In the genomic region with DNA sequence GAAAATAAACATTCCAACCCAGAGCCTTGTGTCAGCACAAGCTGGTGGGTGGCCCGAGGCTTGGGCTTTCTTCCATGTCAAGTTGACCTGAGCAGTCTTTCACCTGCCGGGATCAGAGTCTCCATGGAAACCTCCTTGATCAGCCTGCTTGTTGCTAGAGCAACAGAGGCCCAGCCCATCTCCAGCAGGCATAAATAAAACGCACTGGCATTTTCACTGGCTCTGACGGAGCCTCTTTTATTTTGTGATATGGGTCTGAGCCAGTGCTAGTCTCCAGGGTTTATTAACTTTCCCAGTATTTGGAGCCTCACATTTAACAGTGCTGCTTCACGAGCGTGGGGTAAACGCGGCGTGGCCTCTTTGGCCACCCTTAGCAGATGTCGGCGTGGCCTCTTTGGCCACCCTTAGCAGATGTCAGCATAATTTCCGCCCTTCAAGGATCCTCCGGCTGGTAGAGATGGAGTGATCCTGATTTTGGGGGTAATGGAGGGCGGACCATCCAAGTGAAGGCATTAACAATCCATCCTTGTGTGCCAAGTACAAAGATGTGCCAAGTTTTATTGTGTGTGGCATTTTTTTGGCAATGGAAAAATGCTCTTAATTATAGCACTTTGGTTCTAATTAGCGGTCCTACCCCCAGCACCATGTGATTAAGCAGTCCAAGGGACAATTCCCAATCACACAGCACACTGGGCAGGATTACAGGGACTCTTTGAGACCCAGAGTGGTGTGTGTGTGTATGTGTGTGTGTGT, we compare ENCODE assay signal across 8 mouse cellular contexts. TPM values are rescaled to one million over a fixed set of nuclear protein-coding genes. Genes with fewer than 3 reads are reported as not detected.
A peak's percentile ranks its signal among the peaks of the same experiment; 100 is the strongest.
DNase-seq lines count a peak whose midpoint lies in the region; ATAC-seq and TF ChIP-seq lines count a peak whose summit lies in the region.
"Had no signal": no experiment of that assay in that cellular context is flagged by ENCODE, and none has a peak within 500 bp of the region (broad histone marks: within the 10 kb centered on the region; RNA-seq: fewer than 3 reads in every experiment).

No protein-coding gene starts in this region.

- DNase-seq in brain, adult 2 months (ENCODE audit: low read depth, low spot score): peak; percentile 97
- DNase-seq in frontal cortex, postnatal 36 days (ENCODE audit: low spot score in 2 of 2): peak; percentile 63 to 84
- DNase-seq in layer of hippocampus, adult 2 months (ENCODE audit: low spot score in 2 of 2): peak; percentile 70 to 86
- peak; percentile 38 for DNase-seq in lung, postnatal 36 days
- peak; percentile 51 for DNase-seq in right cerebral cortex, postnatal 14 days

- 0 out of 2 replicates have a peak, but pooled peaks have one; percentile 4 for TF ChIP-seq POLR2A in cortical plate, adult 2 months (IDR thresholded peaks at IDR 0.05; ENCODE audit: extremely low read depth, insufficient read depth, low read length)

- TF ChIP-seq CTCF in cortical plate, adult 2 months (IDR thresholded peaks at IDR 0.05; ENCODE audit: extremely low read depth, insufficient read depth, low read length): no peak
- no peak for TF ChIP-seq CTCF in layer of hippocampus, adult 2 months (conservative IDR thresholded peaks at IDR 0.05)

- H3K4me1 ChIP-seq in cortical plate, adult 2 months (ENCODE audit: control insufficient read depth, insufficient read depth, low read length): peaks cover 13% of the 10 kb centered on the region

- H3K27ac ChIP-seq in cortical plate, adult 2 months (ENCODE audit: insufficient read depth, low read length): peak overlapping the region; percentile 75; the same call in 1 of the 2 replicates
- peak overlapping the region; percentile 91 for H3K27ac ChIP-seq in layer of hippocampus, adult 2 months

- no peak overlapping the region for H3K4me3 ChIP-seq in cortical plate, adult 2 months (ENCODE audit: insufficient read depth, low read length)
- H3K4me3 ChIP-seq in layer of hippocampus, adult 2 months: peak overlapping the region; percentile 33
- H3K4me3 ChIP-seq: myocyte had no signal

- ATAC-seq in monocyte, adult 5-6 weeks (replicated peaks; ENCODE audit: insufficient number of reproducible peaks, low FRiP score, low TSS enrichment, poor library complexity, severe bottlenecking): no peak

RNA-seq across cellular contexts. Expression of a gene that starts 39.2 kb away (rescaled TPM):
- polyA plus RNA-seq in cortical plate, adult 2 months (2012; rRNA removed): 54.9 and 61.1 TPM in 2 replicates
- 100 to 1,000 TPM; 118 to 119 TPM for total RNA-seq in layer of hippocampus, adult 2 months (2021)
- total RNA-seq in monocyte, adult 5-6 weeks (2017): 238 to 392 TPM (median 322 TPM) in 3 replicates

Comparison
In these comparisons a context has a peak if more than half of its experiments do, and no peak if none do; other contexts are left out.
1. DNase-seq: peak in every context shown above with its lines; median percentile 97 in brain, adult 2 months; 78 in layer of hippocampus, adult 2 months; 74 in frontal cortex, postnatal 36 days; 51 in right cerebral cortex, postnatal 14 days; 38 in lung, postnatal 36 days.